Mouse (Mus musculus): Measurements from ENCODE around the gene Pheta1.
A peak's percentile ranks its signal among the peaks of the same experiment; 100 is the strongest.
"Not testable (repeated sequence)": the region's sequence is repeated elsewhere in the genome, so short reads cannot be mapped to it uniquely, and the experiment has no call there.

Pheta1 gene

DNA sequence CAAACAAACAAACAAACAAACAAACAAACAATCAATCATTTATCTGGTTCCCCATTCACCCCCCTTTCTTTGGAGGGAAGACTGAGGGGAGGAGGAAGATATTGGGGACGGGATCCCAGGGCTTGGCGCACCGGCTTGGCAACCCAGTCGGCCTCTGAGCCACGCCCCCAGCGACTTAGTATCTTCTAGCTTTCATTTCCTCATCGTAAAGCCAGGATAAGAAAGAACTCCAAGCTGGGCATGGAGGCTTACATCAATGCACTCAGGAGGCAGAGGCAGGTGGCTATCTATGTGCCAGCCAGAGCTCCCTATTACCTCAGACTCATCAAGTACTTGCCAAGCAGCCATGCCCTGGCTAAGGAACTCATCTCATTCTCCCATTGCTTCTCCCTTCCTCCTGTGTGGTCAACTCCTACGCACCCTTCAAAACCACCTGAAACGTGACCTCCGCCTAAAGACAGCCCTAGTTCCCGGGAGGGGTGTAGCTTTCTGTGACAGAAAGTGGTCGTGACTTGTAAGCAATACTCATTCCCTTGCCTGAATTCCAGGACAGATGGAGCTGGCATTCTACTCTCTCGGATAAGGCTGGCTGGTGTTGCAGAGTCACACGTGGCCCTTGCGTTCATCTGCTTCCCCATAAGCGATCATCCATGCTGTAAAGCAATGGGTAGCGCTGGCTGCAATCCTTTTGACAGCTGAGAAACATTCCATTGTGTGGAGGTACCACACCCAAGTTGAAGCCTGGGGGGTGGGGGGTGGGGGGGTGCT lies 5.5 kb upstream of the Pheta1 start:
- no peak for DNase-seq (ENCODE audit: low read depth)

DNA sequence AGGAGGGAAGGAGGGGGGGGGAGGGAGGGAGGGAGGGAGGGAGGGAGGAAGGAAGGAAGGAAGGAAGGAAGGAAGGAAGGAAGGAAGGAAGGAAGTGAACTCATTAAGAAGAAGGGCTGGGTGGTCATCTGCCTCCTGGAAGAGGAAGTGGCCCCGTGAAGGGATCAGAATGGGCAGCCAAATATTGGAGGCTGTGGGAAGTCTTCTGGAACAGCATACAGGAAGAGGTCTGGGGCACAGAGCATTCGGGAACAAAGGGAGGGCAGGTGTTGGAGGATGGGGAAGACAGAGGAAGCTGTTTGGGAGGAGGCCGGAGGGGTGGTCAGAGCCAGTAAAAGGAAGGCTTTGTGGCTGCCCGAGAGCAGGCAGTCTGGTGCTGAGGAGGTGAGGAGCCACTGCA lies 3.4 kb upstream of the Pheta1 start:
- DNase-seq (ENCODE audit: low read depth): no peak

DNA sequence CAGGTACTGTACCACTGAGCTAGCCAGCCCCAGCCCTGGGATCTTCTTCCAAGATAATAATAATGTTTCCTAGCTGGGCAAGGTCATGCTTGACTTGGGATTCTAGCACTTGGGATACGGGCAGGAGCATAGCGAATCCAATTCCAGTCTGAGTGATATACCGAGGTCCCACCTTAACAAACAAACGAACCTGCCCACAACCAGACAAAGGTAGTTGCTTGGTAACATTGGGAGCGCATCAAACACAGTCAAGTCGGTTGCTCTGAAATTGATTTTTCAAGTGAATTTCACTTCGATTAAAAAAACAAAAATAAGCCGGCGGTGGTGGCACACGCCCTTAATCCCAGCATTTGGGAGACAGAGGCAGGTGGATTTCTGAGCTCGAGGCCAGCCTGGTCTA lies 2.5 kb upstream of the Pheta1 start:
- no peak for DNase-seq (ENCODE audit: low read depth)

DNA sequence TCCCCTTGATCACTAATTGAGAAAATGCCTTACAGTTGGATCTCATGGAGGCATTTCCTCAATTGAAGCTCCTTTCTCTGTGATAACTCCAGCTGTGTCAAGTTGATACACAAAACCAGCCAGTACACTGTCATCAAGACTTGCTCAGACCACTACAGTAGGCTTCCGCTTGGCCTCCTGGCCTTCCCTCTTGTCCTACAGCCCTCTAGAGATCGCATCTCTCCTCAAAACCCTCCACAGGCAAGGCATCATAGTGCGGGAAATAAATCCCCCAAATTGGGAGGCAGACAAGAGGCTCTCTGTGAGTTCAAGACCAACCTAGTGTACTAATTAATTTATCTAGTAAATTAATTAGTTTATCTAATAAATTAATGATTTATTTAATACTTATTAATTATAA lies 1.5 kb upstream of the Pheta1 start:
- DNase-seq (ENCODE audit: low read depth): not testable (repeated sequence)

DNA sequence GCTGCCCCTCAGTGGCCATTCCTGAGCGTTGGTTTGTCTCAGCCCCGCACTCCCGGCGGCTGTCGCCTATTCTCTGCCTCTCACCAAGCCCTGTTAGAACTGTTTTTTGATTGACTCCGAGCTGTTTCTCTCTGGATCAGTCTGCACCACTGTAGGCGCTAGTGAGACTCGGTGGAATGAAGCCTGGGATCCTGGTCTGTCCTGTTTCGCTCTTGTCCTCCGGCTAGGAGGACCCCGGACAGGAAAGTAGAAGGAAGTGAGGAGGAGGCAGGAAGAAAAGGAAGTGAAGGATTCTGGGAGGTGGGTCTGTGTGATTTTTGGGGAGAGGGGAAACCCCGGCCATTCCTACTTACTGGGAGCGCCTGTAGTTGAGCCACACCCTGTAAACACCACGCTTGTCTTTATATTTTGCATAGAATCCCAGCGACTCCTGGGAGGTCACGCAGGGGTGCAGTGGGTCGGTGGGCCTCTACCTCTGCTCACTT lies 707 bp upstream of the Pheta1 start:
- peak; percentile 74 for DNase-seq (ENCODE audit: low read depth)

DNA sequence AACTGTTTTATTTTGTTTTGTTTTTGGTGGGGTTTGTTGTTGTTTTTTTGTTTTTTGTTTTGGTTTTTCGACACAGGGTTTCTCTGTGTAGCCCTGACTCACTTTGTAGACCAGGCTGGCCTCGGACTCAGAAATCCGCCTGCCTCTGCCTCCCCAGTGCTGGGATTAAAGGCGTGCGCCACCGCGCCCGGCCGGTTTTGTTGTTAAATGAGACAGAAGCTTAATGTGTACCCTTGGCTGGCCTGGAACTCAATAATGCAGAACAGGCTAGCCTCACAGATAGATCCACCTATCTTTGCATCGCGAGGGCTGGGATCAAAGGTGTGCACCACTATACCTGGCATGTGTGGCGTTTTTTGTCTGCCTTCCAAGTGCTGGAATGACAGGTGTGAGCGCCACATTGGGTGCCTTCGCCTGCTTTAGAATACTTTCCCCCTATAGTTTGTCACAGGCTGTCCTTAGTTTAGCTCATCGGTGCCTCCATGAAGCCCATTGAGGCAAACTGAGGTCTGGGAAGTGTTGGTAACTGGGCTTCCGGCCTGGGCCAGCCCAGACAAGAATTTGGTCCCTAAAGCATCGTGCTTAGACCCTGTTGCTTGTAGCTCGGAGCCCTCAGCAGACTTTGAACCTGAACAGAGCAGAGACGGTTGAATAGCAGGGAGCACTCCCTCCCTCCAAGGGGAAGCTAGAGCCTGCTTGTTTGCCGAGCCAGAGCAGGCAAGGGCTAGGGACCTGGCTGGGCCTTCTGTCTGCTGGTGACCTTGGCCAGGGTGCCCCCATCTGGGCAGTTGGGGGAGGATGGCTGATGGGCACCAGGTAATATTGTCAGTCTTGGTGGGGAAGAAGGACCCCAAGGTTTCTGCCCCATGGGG lies 930 bp downstream of the Pheta1 start:
- DNase-seq (ENCODE audit: low read depth): no peak

DNA sequence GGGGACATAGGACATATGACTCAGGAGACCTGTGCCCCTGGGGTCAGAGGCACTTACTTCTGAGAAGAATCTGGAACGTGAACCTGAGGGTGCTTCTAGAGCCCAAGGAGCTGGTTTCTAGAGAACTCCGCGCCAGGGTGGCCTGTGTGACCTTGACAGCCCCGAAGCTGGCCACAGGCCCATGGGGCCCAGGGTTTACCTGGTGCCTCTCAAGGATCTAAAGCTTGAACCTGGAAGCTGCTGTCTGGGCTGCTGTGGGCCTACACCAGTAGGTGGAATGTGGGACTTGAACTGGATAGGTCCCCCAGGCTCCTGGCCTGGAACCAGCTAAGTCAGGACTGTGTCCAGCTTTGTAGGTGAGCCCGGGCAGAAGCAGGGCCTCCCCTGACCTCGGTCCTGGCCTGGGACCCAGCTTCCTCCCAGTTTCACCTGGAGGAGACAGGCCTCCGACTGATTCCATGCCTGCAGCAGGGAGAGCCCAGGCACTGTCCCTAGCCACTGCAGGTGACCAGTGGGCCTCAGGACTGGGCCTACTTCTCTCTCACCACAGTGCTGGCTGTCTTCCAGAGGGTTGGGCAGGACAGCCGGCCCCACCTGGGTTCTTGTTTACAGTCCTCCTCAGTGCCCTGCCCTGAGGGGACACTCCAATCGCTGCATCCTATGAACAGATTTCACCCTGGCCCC lies 4.7 kb downstream of the Pheta1 start:
- DNase-seq (ENCODE audit: low read depth): no peak

DNA sequence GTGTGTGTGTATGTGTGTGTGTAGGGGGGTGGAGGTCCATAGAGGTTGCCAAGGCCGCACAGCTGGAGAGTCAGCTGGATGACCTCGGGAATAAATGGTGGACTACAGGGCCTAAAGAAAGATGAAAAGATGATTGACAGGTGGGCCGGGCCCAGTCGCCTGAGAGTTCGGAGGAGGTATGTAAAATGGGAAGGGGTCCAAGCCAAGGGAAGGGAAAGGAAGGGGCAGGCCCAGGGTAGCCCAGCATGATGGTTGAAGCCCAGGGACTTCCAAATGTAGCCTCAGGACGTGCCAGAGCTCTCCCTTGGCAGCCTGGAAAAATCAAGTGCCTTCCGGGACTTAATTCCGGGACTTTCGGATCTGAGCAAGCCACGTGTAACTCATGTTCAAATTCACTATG lies 6.0 kb downstream of the Pheta1 start:
- DNase-seq (ENCODE audit: low read depth): no peak

DNA sequence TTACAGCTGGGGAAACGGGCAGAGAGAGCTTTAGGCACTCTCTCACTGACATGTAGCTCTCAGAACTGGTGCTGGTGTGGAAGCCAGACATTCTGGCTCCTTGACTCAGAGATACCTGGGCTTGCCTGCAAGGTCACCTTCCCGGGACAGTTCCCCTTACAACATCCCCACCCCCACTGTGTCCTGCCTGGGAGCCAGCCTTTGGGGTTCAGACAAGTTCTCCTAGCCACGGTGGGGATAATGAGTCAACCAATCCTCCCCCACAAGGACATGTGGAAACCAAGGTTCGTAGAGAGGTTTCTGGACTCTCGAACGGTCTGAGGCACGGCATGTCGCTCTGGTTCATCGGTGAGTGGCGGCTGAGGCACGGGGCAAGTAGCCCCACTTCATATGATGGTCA lies 8.0 kb downstream of the Pheta1 start:
- no peak for DNase-seq (ENCODE audit: low read depth)

DNA sequence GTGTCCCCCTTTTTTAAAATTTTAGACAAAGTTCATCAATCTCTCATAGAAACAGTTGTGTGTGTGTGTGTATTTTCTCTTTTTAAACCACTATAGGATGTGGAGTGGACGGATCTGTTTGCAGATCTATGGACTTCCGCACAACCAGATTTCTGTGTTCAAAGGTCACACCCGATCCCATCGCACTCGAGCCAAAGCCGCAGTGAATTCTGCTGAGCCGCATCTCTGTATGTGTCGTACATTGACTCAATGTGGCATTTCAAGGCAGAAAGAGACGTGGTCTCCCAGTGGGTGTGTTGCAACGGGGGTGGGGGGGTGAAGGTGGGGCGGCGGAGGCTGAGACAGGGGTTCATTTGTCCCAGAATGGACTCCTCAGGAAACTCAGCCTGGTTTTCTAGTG lies 9.6 kb downstream of the Pheta1 start:
- DNase-seq (ENCODE audit: low read depth): no peak

DNA sequence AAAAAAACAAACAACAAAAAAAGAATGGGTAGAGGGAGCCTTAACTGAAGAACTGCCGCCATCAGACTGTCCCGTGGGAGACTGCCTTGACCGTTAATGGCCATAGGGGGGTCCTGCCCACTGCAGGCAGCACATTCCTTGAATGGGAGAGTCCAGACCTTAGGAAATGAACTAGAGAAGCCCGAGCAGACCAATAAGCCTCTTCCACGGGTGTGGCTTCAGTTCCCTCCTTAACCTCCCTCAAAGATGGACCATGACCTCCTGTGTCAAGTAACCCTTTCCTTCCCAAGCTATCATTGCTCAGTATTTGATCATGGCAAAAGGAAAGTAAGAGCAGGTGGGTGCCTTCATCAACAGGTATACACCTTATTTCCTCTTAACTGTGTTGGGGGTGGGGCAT lies 13.2 kb downstream of the Pheta1 start:
- DNase-seq (ENCODE audit: low read depth): no peak

DNA sequence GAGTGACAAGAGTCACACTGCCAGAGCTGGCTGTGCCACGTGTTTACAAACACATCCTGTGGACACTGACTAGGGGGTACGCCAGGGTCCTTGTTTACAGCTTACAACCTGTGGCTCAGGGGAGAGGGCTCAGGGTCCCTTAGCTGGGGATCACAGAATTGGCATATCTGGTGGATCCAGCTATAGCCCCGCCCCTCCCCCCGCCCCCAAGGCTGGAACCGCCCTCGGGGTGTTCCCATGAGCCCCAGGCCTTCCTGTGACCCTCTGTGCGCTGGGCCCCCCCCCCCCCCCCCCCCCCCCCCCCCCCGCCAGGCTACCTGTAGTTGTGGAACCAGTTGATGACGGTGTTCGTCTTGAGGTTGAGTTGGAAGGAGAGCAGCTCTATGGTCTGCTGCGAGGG lies 15.5 kb downstream of the Pheta1 start:
- no peak for DNase-seq (ENCODE audit: low read depth)

DNA sequence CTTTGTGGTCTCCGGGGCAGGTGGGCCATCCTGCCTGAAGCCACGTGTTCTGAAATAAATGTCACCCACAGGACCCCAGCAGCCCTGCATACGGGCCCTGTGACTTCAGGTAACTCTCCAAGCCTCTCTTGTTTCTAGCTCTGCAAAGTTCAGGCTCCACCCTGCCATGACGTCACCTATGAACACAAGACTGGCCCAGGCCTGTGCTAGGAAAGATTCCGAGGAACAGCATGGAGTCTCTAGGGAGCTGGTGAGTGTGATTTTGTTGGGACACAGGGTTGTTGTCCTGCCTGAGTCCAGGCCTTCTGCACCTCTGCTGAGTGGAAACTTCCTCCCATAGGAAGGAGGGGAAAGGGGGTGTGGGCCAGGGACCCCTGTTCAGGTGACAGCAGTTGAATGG lies 19.2 kb downstream of the Pheta1 start:
- no peak for DNase-seq (ENCODE audit: low read depth)

DNA sequence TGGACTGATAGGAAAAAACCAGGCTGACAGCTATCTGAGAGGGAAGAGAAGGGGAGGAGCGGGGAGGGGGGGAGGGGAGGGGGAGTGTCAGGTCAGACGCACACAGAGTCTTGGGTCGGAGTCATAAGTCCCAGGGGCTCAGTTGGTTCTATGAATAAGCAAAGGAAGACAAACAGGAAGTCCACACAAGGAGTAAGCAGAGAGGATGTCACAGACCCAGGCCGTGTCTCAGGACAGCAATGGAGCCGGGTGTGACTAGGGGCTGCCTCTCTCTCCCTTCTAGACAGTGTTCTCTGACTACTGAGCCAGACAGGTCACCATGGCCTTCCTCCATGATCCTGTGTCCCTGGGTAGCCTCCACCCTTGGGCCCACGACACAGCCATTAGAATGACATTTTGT lies 22.0 kb downstream of the Pheta1 start:
- no peak for DNase-seq (ENCODE audit: low read depth)

DNA sequence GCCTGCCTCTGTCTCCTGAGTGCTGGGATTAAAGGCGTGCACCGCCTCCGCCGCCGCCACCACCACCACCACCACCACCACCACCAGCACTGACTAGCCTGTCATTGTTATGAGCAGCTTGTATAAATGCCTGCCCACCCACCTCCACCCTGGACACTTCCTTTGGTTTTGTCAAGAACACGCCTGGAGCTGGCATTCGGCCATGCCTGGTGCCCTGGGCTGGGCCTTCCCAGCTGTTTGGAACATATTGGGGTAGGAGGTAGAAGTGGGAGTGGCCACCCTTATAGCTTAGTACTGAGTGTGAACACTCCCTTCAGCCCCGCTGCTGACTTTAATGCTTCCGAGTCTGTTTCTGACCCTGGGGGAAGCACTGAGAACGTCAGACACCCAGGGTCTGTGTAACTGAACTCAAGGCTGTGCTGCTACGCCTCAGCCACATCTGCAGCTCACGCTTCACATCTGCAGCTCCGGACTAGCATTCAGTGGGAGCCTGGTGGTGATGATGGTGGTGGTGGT lies 22.8 kb downstream of the Pheta1 start:
- DNase-seq (ENCODE audit: low read depth): no peak

DNA sequence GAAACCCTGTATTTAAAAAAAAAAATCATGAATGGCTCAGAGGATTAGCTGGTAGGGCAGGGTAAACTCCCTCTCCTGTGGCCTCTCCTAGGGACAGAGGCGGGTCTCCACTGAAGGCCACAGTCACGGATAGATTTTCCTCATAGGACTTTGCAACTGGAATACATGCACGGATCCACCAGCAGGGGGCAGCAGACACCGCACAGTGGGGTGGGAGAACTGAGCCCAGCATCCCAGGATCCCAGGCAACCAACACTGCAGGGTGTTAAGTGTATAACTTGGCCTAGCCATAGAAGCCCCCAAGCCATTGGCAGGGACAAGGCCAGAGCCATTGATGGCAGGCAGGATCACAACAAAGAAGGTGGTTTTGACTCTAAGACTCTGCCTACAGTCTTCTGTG lies 23.4 kb downstream of the Pheta1 start:
- DNase-seq (ENCODE audit: low read depth): peak; percentile 62

DNA sequence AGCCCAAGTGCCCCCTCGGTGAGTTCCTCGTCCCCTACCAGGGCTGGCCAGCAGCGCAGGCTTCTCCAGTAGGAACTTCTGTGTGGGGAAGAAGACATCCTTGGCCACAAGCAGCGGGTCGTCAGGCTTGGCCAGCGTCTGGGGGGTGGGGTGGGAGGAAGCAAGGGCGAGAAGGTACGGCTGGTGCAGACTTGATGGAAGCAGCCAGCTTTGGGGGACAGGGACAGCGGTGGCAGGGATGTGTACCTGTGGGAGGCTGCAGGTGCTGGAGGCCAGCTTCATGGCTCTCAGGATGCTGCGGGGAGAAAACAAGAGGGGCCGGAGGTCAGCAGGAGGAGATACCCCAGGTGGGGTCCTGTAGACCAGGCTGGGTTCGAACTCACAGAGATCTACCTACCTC lies 26.3 kb downstream of the Pheta1 start:
- DNase-seq (ENCODE audit: low read depth): no peak

DNA sequence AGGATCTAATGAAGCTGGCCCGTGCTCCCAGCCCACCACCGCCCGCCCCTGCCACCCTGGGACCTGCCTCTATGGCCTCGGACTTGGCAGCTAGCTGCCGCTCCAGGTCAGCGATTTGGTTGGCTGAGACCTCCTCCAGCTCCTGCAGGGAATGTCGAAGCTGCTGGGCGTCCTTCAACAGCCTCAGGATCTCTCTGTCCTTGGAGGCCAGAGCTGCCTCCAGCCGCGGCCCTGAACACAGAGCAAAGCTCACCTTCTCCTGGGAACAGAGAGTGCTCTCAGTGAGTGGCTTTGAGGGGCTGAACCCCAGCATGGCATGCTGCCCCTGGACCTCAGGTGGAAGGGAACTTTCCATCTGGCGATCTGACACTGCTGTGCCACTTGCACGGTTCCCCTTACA lies 28.1 kb downstream of the Pheta1 start:
- no peak for DNase-seq (ENCODE audit: low read depth)

DNA sequence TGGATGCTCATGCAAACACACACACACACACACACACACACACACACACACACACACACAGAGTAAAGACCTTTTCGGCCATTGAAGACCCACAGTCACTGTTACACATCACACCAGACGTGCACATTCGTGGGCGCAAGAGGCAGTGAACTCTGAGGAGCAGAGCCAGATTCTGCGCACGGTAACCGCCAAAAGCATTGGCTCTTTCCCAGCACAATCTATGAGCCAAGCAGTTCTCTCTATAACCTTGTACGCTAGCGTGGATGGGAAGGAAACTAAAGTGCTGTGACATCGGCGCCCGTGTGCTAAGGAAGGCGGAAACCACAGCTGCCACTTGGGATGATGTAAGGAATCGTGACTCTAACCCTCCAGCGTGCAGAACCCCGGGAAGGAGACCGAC lies 29.9 kb downstream of the Pheta1 start:
- no peak for DNase-seq (ENCODE audit: low read depth)

DNA sequence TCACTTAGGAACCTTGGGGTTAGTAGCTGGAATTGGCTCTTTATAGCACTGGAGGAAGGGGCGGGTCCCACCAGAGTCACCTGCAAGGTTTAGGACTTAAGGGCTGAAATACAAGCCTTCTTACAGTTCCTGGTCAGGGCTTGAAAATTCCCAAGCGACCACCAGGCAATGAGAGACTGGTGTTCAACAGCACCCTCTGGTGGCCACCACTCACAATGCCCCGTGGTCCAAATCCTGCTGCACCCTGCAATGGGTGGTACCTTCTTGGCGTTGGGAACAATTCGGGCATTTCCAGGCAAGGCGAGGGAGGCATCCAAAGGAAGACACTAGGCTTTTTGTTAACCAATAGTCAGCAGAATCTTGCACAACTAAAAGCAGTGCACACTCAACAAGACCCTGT lies 30.4 kb downstream of the Pheta1 start:
- peak; percentile 58 for DNase-seq (ENCODE audit: low read depth)

DNA sequence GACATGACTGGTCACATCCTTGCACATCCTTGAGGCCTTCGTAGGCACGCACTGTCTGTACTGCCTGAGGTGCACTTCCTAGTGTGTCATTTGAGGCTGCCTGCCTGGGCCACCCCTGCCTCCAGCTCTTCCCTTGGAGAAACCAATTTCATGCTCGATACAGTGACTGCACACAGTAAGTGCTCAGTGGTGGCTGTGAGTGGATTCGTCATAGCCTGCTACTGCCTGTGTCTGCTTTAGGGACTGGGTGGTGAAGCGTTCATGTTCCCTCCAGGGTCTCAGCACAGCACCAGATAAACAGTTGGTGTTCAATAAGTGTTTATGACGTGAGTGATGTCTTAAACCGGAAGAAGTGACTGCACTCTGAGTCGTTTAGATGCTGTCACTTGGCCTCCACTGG lies 34.6 kb downstream of the Pheta1 start:
- DNase-seq (ENCODE audit: low read depth): no peak

DNA sequence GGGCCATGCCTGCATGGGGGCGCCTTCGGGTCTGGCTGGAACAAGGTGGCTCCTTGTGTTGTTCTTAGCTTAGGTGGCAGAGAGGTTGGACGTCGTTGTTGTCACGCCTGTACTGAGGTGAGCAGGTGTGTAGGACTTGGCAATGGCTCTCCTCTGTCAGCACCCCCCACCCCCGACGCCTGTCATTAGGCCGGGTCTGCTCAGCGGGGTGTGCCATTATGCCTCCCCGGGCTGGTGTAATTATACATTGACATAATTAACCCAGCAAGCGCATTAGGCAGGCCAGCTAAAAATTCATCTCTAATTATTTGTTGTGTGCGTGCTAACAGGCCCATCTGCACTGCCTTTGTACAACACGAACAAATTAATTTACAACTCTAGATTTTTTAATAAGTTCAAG lies 40.6 kb downstream of the Pheta1 start:
- no peak for DNase-seq (ENCODE audit: low read depth)

All from induced T-regulatory cell, adult 2 months (primary cell).